Mouse (Mus musculus) MEL (cell line): ENCODE measurements around the gene Chm. TPM values are rescaled to one million over a fixed set of nuclear protein-coding genes. Genes with fewer than 3 reads are reported as not detected.

ENCODE experiments used
- DNase-seq: peaks from one replicate; pipeline ENCODE4 v3.0.0; 2011; ENCODE audit warnings: low read depth, low spot score
- H3K27ac ChIP-seq: 2 replicates; pipeline ENCODE4 v1.5.1; 2012; ENCODE audit warnings: low read depth, mild to moderate bottlenecking, control low read depth, low read length, moderate library complexity; ENCODE audit not compliant: control insufficient read depth
- H3K27me3 ChIP-seq, 2 experiments: fragments of 150-350 bp in 1 of 2; sonication (generic) in 1 of 2; 2 replicates each; pipeline ENCODE4 v1.6.1; 2012; ENCODE audit warnings: low read length in 2 of 2, mild to moderate bottlenecking in 2 of 2, improper control_type of control experiment in 1 of 2, moderate library complexity in 1 of 2; ENCODE audit not compliant: insufficient read depth in 2 of 2, control insufficient read depth in 1 of 2
- H3K36me3 ChIP-seq, 2 experiments: 2 replicates each; pipeline ENCODE4 v1.6.1; 2012 to 2014; ENCODE audit warnings: low read length in 2 of 2, improper control_type of control experiment in 1 of 2, inconsistent platforms in 1 of 2, mild to moderate bottlenecking in 1 of 2; ENCODE audit not compliant: insufficient read depth in 2 of 2, control insufficient read depth in 1 of 2
- H3K4me1 ChIP-seq, 2 experiments: fragments of 150-350 bp in 1 of 2; sonication (generic) in 1 of 2; 2 replicates each; pipeline ENCODE4 v1.6.1; 2012; ENCODE audit warnings: low read length in 2 of 2, improper control_type of control experiment in 1 of 2, mild to moderate bottlenecking in 1 of 2; ENCODE audit not compliant: insufficient read depth in 2 of 2, control insufficient read depth in 1 of 2
- H3K4me3 ChIP-seq, 2 experiments: fragments of 150-350 bp in 1 of 2; sonication (generic) in 1 of 2; 2 replicates each; pipeline ENCODE4 v1.5.1; 2012; ENCODE audit warnings: low read depth in 2 of 2, low read length in 2 of 2, mild to moderate bottlenecking in 2 of 2, moderate library complexity in 2 of 2, control low read depth in 1 of 2, improper control_type of control experiment in 1 of 2; ENCODE audit not compliant: control insufficient read depth in 1 of 2, insufficient read depth in 1 of 2
- H3K79me2 ChIP-seq: 2 replicates; pipeline ENCODE4 v1.6.1; 2012; ENCODE audit warnings: mild to moderate bottlenecking, low read length, moderate library complexity; ENCODE audit not compliant: control insufficient read depth, poor library complexity, insufficient read depth
- H3K9ac ChIP-seq: 2 replicates; pipeline ENCODE4 v1.6.1; 2012; ENCODE audit warnings: low read depth, mild to moderate bottlenecking, control low read depth, low read length, moderate library complexity; ENCODE audit not compliant: control insufficient read depth, poor library complexity, severe bottlenecking
- H3K9me3 ChIP-seq: fragments of 150-350 bp; sonication (generic); replicated peaks from 2 replicates; pipeline ENCODE4 v1.6.1; 2012; ENCODE audit warnings: mild to moderate bottlenecking, low read length, improper control_type of control experiment, moderate library complexity; ENCODE audit not compliant: insufficient read depth
- BHLHE40 ChIP-seq: IDR thresholded peaks from 2 replicates; pipeline ENCODE4 v1.6.1; 2012; ENCODE audit warnings: low read depth, mild to moderate bottlenecking, inconsistent platforms, low read length, improper control_type of control experiment, borderline replicate concordance
- CHD1 ChIP-seq: IDR thresholded peaks from 2 replicates; pipeline ENCODE4 v1.6.1; 2012; ENCODE audit warnings: low read depth, mild to moderate bottlenecking, inconsistent platforms, low read length, improper control_type of control experiment
- CHD2 ChIP-seq: IDR thresholded peaks from 2 replicates; pipeline ENCODE4 v1.6.1; 2011; ENCODE audit warnings: low read length, improper control_type of control experiment
- CTCF ChIP-seq, 3 experiments: IDR thresholded peaks in 2 of 3; conservative IDR thresholded peaks in 1 of 3; 2 replicates each; pipeline ENCODE4 v1.5.1; 2011 to 2012; ENCODE audit warnings: low read length in 3 of 3, low read depth in 2 of 3, mild to moderate bottlenecking in 2 of 3, improper control_type of control experiment in 1 of 3, inconsistent platforms in 1 of 3, mixed read lengths in 1 of 3, moderate library complexity in 1 of 3; ENCODE audit not compliant: control insufficient read depth in 1 of 3, insufficient read depth in 1 of 3, poor library complexity in 1 of 3, severe bottlenecking in 1 of 3
- ELF1 ChIP-seq: IDR thresholded peaks from 2 replicates; pipeline ENCODE4 v1.6.1; 2014; ENCODE audit warnings: low read depth, mild to moderate bottlenecking, inconsistent platforms, low read length, improper control_type of control experiment, moderate library complexity
- ETS1 ChIP-seq: IDR thresholded peaks from 2 replicates; pipeline ENCODE4 v1.6.1; 2012; ENCODE audit warnings: low read depth, mild to moderate bottlenecking, inconsistent platforms, low read length, improper control_type of control experiment, moderate library complexity
- GABPA ChIP-seq: IDR thresholded peaks from 2 replicates; pipeline ENCODE4 v1.6.1; 2012; ENCODE audit warnings: low read depth, mild to moderate bottlenecking, inconsistent platforms, low read length, improper control_type of control experiment, moderate library complexity
- JUND ChIP-seq: IDR thresholded peaks from 2 replicates; pipeline ENCODE4 v1.6.1; 2011; ENCODE audit warnings: low read depth, mild to moderate bottlenecking, improper control_type of control experiment, low read length
- KAT2A ChIP-seq: conservative IDR thresholded peaks from 2 replicates; pipeline ENCODE4 v1.6.1; 2012; ENCODE audit warnings: low read depth, low read length, improper control_type of control experiment, inconsistent platforms
- MAX ChIP-seq: IDR thresholded peaks from 2 replicates; pipeline ENCODE4 v1.6.1; 2011; ENCODE audit warnings: low read length, improper control_type of control experiment
- MXI1 ChIP-seq: IDR thresholded peaks from 2 replicates; pipeline ENCODE4 v1.6.1; 2011; ENCODE audit warnings: mild to moderate bottlenecking, low read depth, low read length, improper control_type of control experiment
- MYB ChIP-seq: IDR thresholded peaks from 2 replicates; pipeline ENCODE4 v1.6.1; 2011; ENCODE audit warnings: mild to moderate bottlenecking, low read depth, low read length, improper control_type of control experiment
- MYC ChIP-seq: IDR thresholded peaks from 2 replicates; pipeline ENCODE4 v1.6.1; 2011; ENCODE audit warnings: low read depth, mild to moderate bottlenecking, low read length, improper control_type of control experiment, moderate library complexity
- NELFE ChIP-seq: IDR thresholded peaks from 2 replicates; pipeline ENCODE4 v1.6.1; 2011; ENCODE audit warnings: low read depth, low read length, improper control_type of control experiment
- NRF1 ChIP-seq: IDR thresholded peaks from 2 replicates; pipeline ENCODE4 v1.6.1; 2014; ENCODE audit warnings: low read depth, mild to moderate bottlenecking, inconsistent platforms, low read length, improper control_type of control experiment, moderate library complexity; ENCODE audit not compliant: poor library complexity, insufficient read depth, severe bottlenecking
- POLR2AphosphoS2 ChIP-seq: IDR thresholded peaks from 2 replicates; pipeline ENCODE4 v1.6.1; 2011; ENCODE audit warnings: low read length, improper control_type of control experiment
- RAD21 ChIP-seq: IDR thresholded peaks from 2 replicates; pipeline ENCODE4 v1.6.1; 2011; ENCODE audit warnings: mild to moderate bottlenecking, low read depth, low read length, improper control_type of control experiment
- UBTF ChIP-seq: IDR thresholded peaks from 2 replicates; pipeline ENCODE4 v1.6.1; 2012; ENCODE audit warnings: low read depth, mild to moderate bottlenecking, inconsistent platforms, low read length, improper control_type of control experiment, moderate library complexity, borderline replicate concordance; ENCODE audit not compliant: insufficient read depth
- USF1 ChIP-seq: IDR thresholded peaks from 2 replicates; pipeline ENCODE4 v1.6.1; 2014; ENCODE audit warnings: low read depth, mild to moderate bottlenecking, inconsistent platforms, low read length, improper control_type of control experiment, moderate library complexity
- polyA plus RNA-seq, 2 experiments: library from polyadenylated mRNA; stranded (reverse) in 1 of 2; unstranded in 1 of 2; fragments of >175 nt in 1 of 2; fragments of >200 nt in 1 of 2; gene quantifications; 2 replicates each; pipeline versions ENCODE4 v1.2.1 to v1.2.4; 2012; ENCODE audit warnings: low replicate concordance in 2 of 2, low read depth in 1 of 2; ENCODE audit not compliant: insufficient read length in 2 of 2, insufficient read depth in 1 of 2, missing spikeins in 1 of 2
- total RNA-seq: library from RNA; depleted of rRNA; stranded (reverse); fragments of 300-350 nt; gene quantifications from 2 replicates; pipeline ENCODE4 v1.2.3, GENCODE M21; 2012

Chm gene
- total and polyA plus RNA-seq, 3 experiments: 9.2 to 11.9 TPM; not detected in 1

DNA sequence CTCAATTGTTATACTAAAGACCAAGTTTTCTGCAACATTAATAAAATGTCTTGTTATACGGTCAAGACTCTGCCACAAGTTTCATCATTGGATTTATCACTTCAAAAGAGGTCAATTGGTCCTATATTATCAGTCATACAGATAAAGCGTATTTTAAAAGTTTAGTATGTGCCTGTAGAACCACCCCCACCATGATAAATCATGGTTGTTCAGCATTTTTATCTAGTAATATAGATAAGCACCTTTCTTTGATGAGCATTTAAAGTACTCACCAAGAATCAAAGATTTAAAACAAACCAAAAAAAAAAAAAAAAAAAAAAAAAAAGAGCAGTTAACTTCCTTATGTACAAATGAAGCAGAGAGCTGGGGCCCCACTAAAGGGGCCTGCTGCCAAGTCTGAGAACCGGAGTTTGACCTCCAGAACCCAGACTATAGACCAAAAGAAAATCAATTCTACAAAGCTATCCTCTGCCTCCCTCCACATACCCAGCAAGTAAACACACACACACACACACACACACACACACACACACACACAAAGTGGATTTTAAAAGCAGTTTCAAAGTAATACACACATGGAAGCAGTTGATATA, 25.0 kb downstream of the Chm start (continued):
- TF ChIP-seq NELFE (no peak), MYC (no peak), JUND (no peak), ETS1 (peak; percentile 36; the same call in 1 of the 2 replicates), CHD1 (no peak), UBTF (no peak), BHLHE40 (no peak), MXI1 (no peak)

GRCm38 (mm10) chrX:113084171-113084570, 101.1 kb downstream of the Chm start:
- Histone ChIP-seq H3K9ac (no peak overlapping the region), H3K4me3 (no peak overlapping the region), H3K36me3 (no peaks in the 10 kb centered on the region), H3K4me1 (no peaks in the 10 kb centered on the region), H3K27me3 (no peaks in the 10 kb centered on the region), H3K79me2 (no peaks in the 10 kb centered on the region), H3K27ac (no peak overlapping the region), H3K9me3 (no peaks in the 10 kb centered on the region)
- no peak for DNase-seq
- no peak for TF ChIP-seq UBTF
- no peak for TF ChIP-seq NRF1
- TF ChIP-seq POLR2AphosphoS2: no peak
- TF ChIP-seq KAT2A: no peak
- TF ChIP-seq MYB: no peak
- no peak for TF ChIP-seq GABPA
- no peak for TF ChIP-seq NELFE
- TF ChIP-seq RAD21: no peak
- no peak for TF ChIP-seq MYC
- TF ChIP-seq CTCF (IDR thresholded peaks at IDR 0.05 in 2 of 3, conservative IDR thresholded peaks at IDR 0.05 in 1 of 3; ENCODE audit: control insufficient read depth in 1 of 3, insufficient read depth in 1 of 3, low read depth in 2 of 3, low read length in 3 of 3, poor library complexity in 1 of 3, severe bottlenecking in 1 of 3): no peak
- TF ChIP-seq ELF1: no peak
- no peak for TF ChIP-seq JUND
- no peak for TF ChIP-seq CHD2
- TF ChIP-seq USF1: no peak
- no peak for TF ChIP-seq MAX
